Mouse (Mus musculus) myocyte (in vitro differentiated cells): ENCODE results near the gene Nr4a1.

Source experiments
- CEBPB ChIP-seq: IDR thresholded peaks from 2 replicates; pipeline ENCODE4 v1.6.1; 2011; ENCODE audit warnings: mild to moderate bottlenecking, moderate library complexity; ENCODE audit not compliant: poor library complexity, insufficient read depth, severe bottlenecking
- E2F4 ChIP-seq: IDR thresholded peaks from one replicate; pipeline ENCODE4 v1.6.1; 2011; ENCODE audit warnings: mild to moderate bottlenecking, control low read depth, moderate library complexity; ENCODE audit not compliant: insufficient read depth
- POLR2A ChIP-seq: IDR thresholded peaks from one replicate; pipeline ENCODE4 v1.6.1; 2011; ENCODE audit warnings: low read depth, mild to moderate bottlenecking, control low read depth, moderate library complexity; ENCODE audit not compliant: insufficient read length
- POLR2AphosphoS2 ChIP-seq: IDR thresholded peaks from one replicate; pipeline ENCODE4 v1.6.1; 2011; ENCODE audit warnings: low read depth, control low read depth; ENCODE audit not compliant: insufficient read length
- TCF12 ChIP-seq: IDR thresholded peaks from one replicate; pipeline ENCODE4 v1.6.1; 2011; ENCODE audit warnings: mild to moderate bottlenecking, control low read depth; ENCODE audit not compliant: poor library complexity, insufficient read depth, severe bottlenecking

GRCm38 (mm10) chr15:101235342-101235698 is 18.7 kb upstream of the Nr4a1 start:
- no peak for TF ChIP-seq POLR2AphosphoS2
- no peak for TF ChIP-seq TCF12
- TF ChIP-seq POLR2A = no peak
- TF ChIP-seq CEBPB = no peak
- no peak for TF ChIP-seq E2F4
